Mouse (Mus musculus): ENCODE measurements around the gene Lyar. TPM values are rescaled to one million over a fixed set of nuclear protein-coding genes. Genes with fewer than 3 reads are reported as not detected.

Gene Lyar
- polyA plus RNA-seq, 1 experiment: 19.5 TPM

- Histone ChIP-seq H3K27me3 (ENCODE audit: control insufficient read depth, insufficient read depth, low read length) (no peaks in the 10 kb centered on the region), H3K4me3 (replicated peaks; ENCODE audit: insufficient read depth, low read depth, low read length) (no peak overlapping the region), H3K27ac (ENCODE audit: insufficient read depth, low read length) (no peak overlapping the region), H3K4me1 (ENCODE audit: control insufficient read depth, insufficient read depth, low read length) (no peaks in the 10 kb centered on the region)
- no peak for DNase-seq
- no peak for TF ChIP-seq POLR2A (IDR thresholded peaks at IDR 0.05; ENCODE audit: borderline replicate concordance, insufficient read depth, low read length)
- 86% methylated on average over 1 of the region's 1 CpGs for WGBS
These were observed 36.3 kb downstream of the Lyar start for GRCm38 (mm10) chr5:38256551-38256950.

DNA sequence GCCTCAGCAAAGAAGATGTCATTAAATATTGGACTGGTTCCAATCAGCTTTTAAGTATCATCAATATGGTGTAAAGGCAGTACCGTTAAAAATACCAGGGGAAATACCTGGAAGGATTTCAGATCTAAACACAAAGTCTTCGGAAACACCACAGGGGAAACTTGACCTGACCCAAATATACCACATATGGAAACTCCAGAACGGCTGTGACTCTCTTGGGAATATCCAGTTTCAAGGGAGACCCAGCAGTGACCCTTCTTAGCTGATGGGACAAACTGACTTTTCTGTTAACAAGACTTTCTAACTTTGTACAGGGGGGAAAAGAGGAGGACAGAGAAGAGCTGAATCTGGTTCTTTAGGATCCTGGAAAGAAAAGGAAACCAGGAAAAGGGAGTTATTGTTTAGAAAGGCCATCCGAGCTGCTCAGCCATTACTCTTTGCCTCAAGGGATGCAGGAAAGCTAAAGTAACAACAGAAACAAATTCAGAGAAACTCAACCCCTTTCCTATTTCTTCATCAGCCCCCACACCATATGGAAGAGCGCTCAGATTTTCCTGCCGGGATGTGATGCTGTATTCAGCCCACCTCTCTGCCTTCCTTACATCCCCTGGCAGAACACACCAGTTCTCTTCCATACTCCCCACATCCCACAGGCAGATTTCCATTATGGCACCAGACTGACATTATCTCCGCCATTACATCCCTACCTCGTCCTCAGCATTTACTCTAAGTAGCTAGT, 37.9 kb downstream of the Lyar start:
- H3K27ac ChIP-seq (ENCODE audit: insufficient read depth, low read length): no peak overlapping the region

DNA sequence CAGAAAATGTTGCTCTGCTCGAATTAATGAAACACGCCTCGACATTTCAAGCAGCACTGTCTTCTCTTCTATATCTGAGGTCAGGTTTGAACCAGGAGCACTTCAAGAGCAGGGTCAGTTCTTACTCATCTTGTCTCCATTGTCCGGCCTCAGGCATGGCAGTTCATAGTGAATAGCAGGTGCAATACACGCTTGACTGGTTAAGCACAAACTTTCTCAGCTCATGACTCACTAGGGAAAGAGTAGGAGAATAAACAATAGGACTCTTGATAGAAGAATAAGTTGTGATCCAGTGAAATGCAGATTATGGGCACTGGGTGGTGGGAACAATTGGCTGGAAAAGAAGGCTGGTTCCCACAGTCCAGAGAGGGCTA, 38.5 kb downstream of the Lyar start:
- Histone ChIP-seq H3K27me3 (ENCODE audit: control insufficient read depth, insufficient read depth, low read length) (no peaks in the 10 kb centered on the region), H3K4me3 (replicated peaks; ENCODE audit: insufficient read depth, low read depth, low read length) (no peak overlapping the region), H3K27ac (ENCODE audit: insufficient read depth, low read length) (no peak overlapping the region), H3K4me1 (ENCODE audit: control insufficient read depth, insufficient read depth, low read length) (no peaks in the 10 kb centered on the region; the same call in 1 of the 2 replicates)
- 83% methylated on average over 5 of the region's 5 CpGs for WGBS
- no peak for DNase-seq
- no peak for TF ChIP-seq POLR2A (IDR thresholded peaks at IDR 0.05; ENCODE audit: borderline replicate concordance, insufficient read depth, low read length)
- TF ChIP-seq CTCF (IDR thresholded peaks at IDR 0.05; ENCODE audit: borderline replicate concordance, insufficient read depth, low read depth, low read length): no peak

More for the DNA sequence above, 37.9 kb downstream of the Lyar start:
- 86% methylated on average over 8 of the region's 8 CpGs for WGBS
- no peak for TF ChIP-seq POLR2A (IDR thresholded peaks at IDR 0.05; ENCODE audit: borderline replicate concordance, insufficient read depth, low read length)
- no peak for TF ChIP-seq CTCF (IDR thresholded peaks at IDR 0.05; ENCODE audit: borderline replicate concordance, insufficient read depth, low read depth, low read length)
- no peak for DNase-seq
- no peak overlapping the region for H3K4me3 ChIP-seq (replicated peaks; ENCODE audit: insufficient read depth, low read depth, low read length)
- no peaks in the 10 kb centered on the region; the same call in 1 of the 2 replicates for H3K4me1 ChIP-seq (ENCODE audit: control insufficient read depth, insufficient read depth, low read length)
- no peaks in the 10 kb centered on the region for H3K27me3 ChIP-seq (ENCODE audit: control insufficient read depth, insufficient read depth, low read length)

GRCm38 (mm10) chr5:38259455-38260106, 39.3 kb downstream of the Lyar start:
- no peak for DNase-seq
- peak overlapping the region; percentile 94 for H3K4me3 ChIP-seq (replicated peaks; ENCODE audit: insufficient read depth, low read depth, low read length)
- 38% methylated on average over 9 of the region's 9 CpGs for WGBS
- no peaks in the 10 kb centered on the region; the same call in none of the 2 replicates for H3K4me1 ChIP-seq (ENCODE audit: control insufficient read depth, insufficient read depth, low read length)
- no peak for TF ChIP-seq POLR2A (IDR thresholded peaks at IDR 0.05; ENCODE audit: borderline replicate concordance, insufficient read depth, low read length)
- no peak for TF ChIP-seq CTCF (IDR thresholded peaks at IDR 0.05; ENCODE audit: borderline replicate concordance, insufficient read depth, low read depth, low read length)
- no peaks in the 10 kb centered on the region for H3K27me3 ChIP-seq (ENCODE audit: control insufficient read depth, insufficient read depth, low read length)
- H3K27ac ChIP-seq (ENCODE audit: insufficient read depth, low read length): peak overlapping the region; percentile 73

- DNase-seq: peak; percentile 75 to 82
- peak within 1 kb of the TSS; percentile 94 for H3K4me3 ChIP-seq (replicated peaks; ENCODE audit: insufficient read depth, low read depth, low read length)
- peak within 1 kb of the TSS; percentile 73 for H3K27ac ChIP-seq (ENCODE audit: insufficient read depth, low read length)
- WGBS: under 1% methylated on average over 40 of the region's 40 CpGs
- TF ChIP-seq POLR2A (IDR thresholded peaks at IDR 0.05; ENCODE audit: borderline replicate concordance, insufficient read depth, low read length): peak; percentile 95
- no peak for TF ChIP-seq CTCF (IDR thresholded peaks at IDR 0.05; ENCODE audit: borderline replicate concordance, insufficient read depth, low read depth, low read length)
- H3K27me3 ChIP-seq (ENCODE audit: control insufficient read depth, insufficient read depth, low read length): no peaks in the 10 kb centered on the region
- no peaks in the 10 kb centered on the region; the same call in none of the 2 replicates for H3K4me1 ChIP-seq (ENCODE audit: control insufficient read depth, insufficient read depth, low read length)
These were observed 39.9 kb downstream of the Lyar start, which contains the start of gene Tmem128 for GRCm38 (mm10) chr5:38260107-38260682. Gene Tmem128, plus strand, starts transcription at chr5:38260185.

- WGBS: 66% methylated on average over 3 of the region's 3 CpGs
- TF ChIP-seq POLR2A (IDR thresholded peaks at IDR 0.05; ENCODE audit: borderline replicate concordance, insufficient read depth, low read length) (no peak), CTCF (IDR thresholded peaks at IDR 0.05; ENCODE audit: borderline replicate concordance, insufficient read depth, low read depth, low read length) (no peak)
- Histone ChIP-seq H3K27ac (ENCODE audit: insufficient read depth, low read length) (no peak overlapping the region), H3K27me3 (ENCODE audit: control insufficient read depth, insufficient read depth, low read length) (no peaks in the 10 kb centered on the region; the same call in 1 of the 2 replicates), H3K4me1 (ENCODE audit: control insufficient read depth, insufficient read depth, low read length) (no peaks in the 10 kb centered on the region), H3K4me3 (replicated peaks; ENCODE audit: insufficient read depth, low read depth, low read length) (no peak overlapping the region)
- no peak for DNase-seq
These were observed 50.7 kb downstream of the Lyar start for GRCm38 (mm10) chr5:38270942-38271341.

DNA sequence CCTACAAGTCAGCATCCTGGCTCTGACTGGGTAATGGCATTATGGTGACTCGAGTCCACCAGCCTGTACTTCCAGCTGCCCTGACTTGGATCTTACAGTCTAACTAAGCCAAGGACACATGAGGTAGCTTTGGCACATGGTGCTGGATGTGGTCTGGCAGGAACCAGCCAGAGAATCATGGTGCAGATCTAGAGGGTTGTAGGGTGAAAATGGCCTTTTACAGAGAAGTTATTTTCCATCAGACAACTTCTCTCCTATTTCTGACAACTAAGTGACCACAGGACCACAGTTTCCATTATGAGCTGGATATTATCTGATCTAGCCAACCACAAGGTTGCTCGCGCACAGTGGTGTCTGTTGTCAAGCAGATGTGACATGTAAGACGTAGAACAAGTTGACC, 53.6 kb downstream of the Lyar start:
- Histone ChIP-seq H3K4me3 (replicated peaks; ENCODE audit: insufficient read depth, low read depth, low read length) (no peak overlapping the region), H3K27ac (ENCODE audit: insufficient read depth, low read length) (no peak overlapping the region), H3K27me3 (ENCODE audit: control insufficient read depth, insufficient read depth, low read length) (peaks cover 4% of the 10 kb centered on the region; the same call in 1 of the 2 replicates), H3K4me1 (ENCODE audit: control insufficient read depth, insufficient read depth, low read length) (no peaks in the 10 kb centered on the region)
- DNase-seq: no peak
- 75% methylated on average over 4 of the region's 4 CpGs for WGBS
- no peak for TF ChIP-seq CTCF (IDR thresholded peaks at IDR 0.05; ENCODE audit: borderline replicate concordance, insufficient read depth, low read depth, low read length)
- no peak for TF ChIP-seq POLR2A (IDR thresholded peaks at IDR 0.05; ENCODE audit: borderline replicate concordance, insufficient read depth, low read length)

All from cerebellum, adult 2 months (tissue).